Comparison of ENCODE assay signal across 18 mouse cellular contexts in genomic region chr5:148444974-148445373, GRCm38 (mm10). TPM values are rescaled to one million over a fixed set of nuclear protein-coding genes. Genes with fewer than 3 reads are reported as not detected.
DNase-seq lines count a peak whose midpoint lies in the region; ATAC-seq and TF ChIP-seq lines count a peak whose summit lies in the region.
"Had no signal": no experiment of that assay in that cellular context is flagged by ENCODE, and none has a peak within 500 bp of the region (broad histone marks: within the 10 kb centered on the region; RNA-seq: fewer than 3 reads in every experiment).

No protein-coding gene starts in this region.

- no peaks in the 10 kb centered on the region for H3K36me3 ChIP-seq in testis, adult 2 months (ENCODE audit: control insufficient read depth, insufficient read depth, low read length)
- H3K36me3 ChIP-seq: embryonic facial prominence, embryonic 10.5 days; forebrain, embryonic 15.5 days; hindbrain, embryonic 10.5 days; limb, embryonic 13.5 days; midbrain, embryonic 15.5 days had no signal

- ATAC-seq in CD4-positive, CD25-positive, alpha-beta regulatory T cell, adult 4 months = no peak
- ATAC-seq: forebrain, embryonic 15.5 days; midbrain, embryonic 15.5 days had no signal

- peak; percentile 20 for DNase-seq in CD4-positive, CD25-positive, alpha-beta regulatory T cell, adult 2 months (ENCODE audit: low read depth, low spot score)
- no peak for DNase-seq in layer of hippocampus, adult 2 months (ENCODE audit: low spot score in 2 of 2)
- no peak for DNase-seq in layer of hippocampus, postnatal 25 days (ENCODE audit: extremely low spot score in 1 of 2, low spot score in 1 of 2)
- DNase-seq in testis, postnatal 10 days (ENCODE audit: low spot score) = no peak
- DNase-seq in adrenal gland, adult 2 months = no peak
- DNase-seq in left cerebral cortex, postnatal 4 days = no peak
- DNase-seq: cerebellum, adult 11-12 months; cerebellum, postnatal 36 days; heart, adult 18-20 months; kidney, postnatal 10 days; retina, postnatal 1 day had no signal

- H3K27me3 ChIP-seq in testis, adult 2 months (ENCODE audit: control insufficient read depth, insufficient read depth, low read length) = no peaks in the 10 kb centered on the region
- H3K27me3 ChIP-seq: forebrain, embryonic 15.5 days; limb, embryonic 13.5 days; midbrain, embryonic 15.5 days had no signal

- intact Hi-C loops in left cerebral cortex, postnatal 4 days (cut with DNase I) = no loop called here

- TF ChIP-seq POLR2A in testis, adult 2 months (IDR thresholded peaks at IDR 0.05; ENCODE audit: control insufficient read depth, low read depth, low read length) = no peak

- H3K27ac ChIP-seq in layer of hippocampus, adult 2 months = no peak overlapping the region
- H3K27ac ChIP-seq in testis, adult 2 months (ENCODE audit: control insufficient read depth, insufficient read depth, low read depth, low read length) = no peak overlapping the region
- H3K27ac ChIP-seq: embryonic facial prominence, embryonic 10.5 days; forebrain, embryonic 15.5 days; hindbrain, embryonic 10.5 days; midbrain, embryonic 15.5 days had no signal

- TF ChIP-seq CTCF in layer of hippocampus, adult 2 months (conservative IDR thresholded peaks at IDR 0.05) = peak; percentile 53
- peak; percentile 55; the same call in 1 of the 2 replicates for TF ChIP-seq CTCF in testis, adult 2 months (IDR thresholded peaks at IDR 0.05; ENCODE audit: control insufficient read depth, insufficient read depth, insufficient replicate concordance, low read depth, low read length)

- H3K4me1 ChIP-seq in testis, adult 2 months (ENCODE audit: control insufficient read depth, insufficient read depth, low read length) = no peaks in the 10 kb centered on the region
- H3K4me1 ChIP-seq: embryonic facial prominence, embryonic 10.5 days; forebrain, embryonic 15.5 days; hindbrain, embryonic 10.5 days; midbrain, embryonic 15.5 days had no signal

- no peak overlapping the region for H3K4me3 ChIP-seq in layer of hippocampus, adult 2 months
- H3K4me3 ChIP-seq in testis, adult 2 months (ENCODE audit: control insufficient read depth, low read depth, low read length) = no peak overlapping the region
- H3K4me3 ChIP-seq: embryonic facial prominence, embryonic 10.5 days; forebrain, embryonic 15.5 days; hindbrain, embryonic 10.5 days; limb, embryonic 13.5 days; midbrain, embryonic 15.5 days had no signal

RNA-seq across cellular contexts. Expression of gene Slc7a1, which starts 45.3 kb away (rescaled TPM):
- polyA plus RNA-seq in CD4-positive, CD25-positive, alpha-beta regulatory T cell, adult 4 months (2017; shearing (Covaris generic)) = 10 to 100 TPM; 13.2 to 19.0 TPM
- 10 to 100 TPM; 24.4 to 25.9 TPM for total RNA-seq in layer of hippocampus, adult 2 months (2021)
- total RNA-seq in layer of hippocampus, postnatal 25 days (2021) = 10 to 100 TPM; 27.8 to 30.6 TPM
- polyA plus RNA-seq in testis, adult 2 months (2012; rRNA removed) = 8.9 and 10.5 TPM in 2 replicates
- total RNA-seq in adrenal gland, adult 2 months (2021) = 10 to 100 TPM; 72.9 to 82.5 TPM
- polyA plus RNA-seq in adrenal gland, adult 2 months (2012; rRNA removed) = 19.1 and 30.8 TPM in 2 replicates
- 10 to 100 TPM; 78.1 to 82.9 TPM for total RNA-seq in left cerebral cortex, postnatal 4 days (2021)
